Mouse (Mus musculus): ENCODE data around the gene Dixdc1. TPM values are rescaled to one million over a fixed set of nuclear protein-coding genes. Genes with fewer than 3 reads are reported as not detected.
A peak's percentile ranks its signal among the peaks of the same experiment; 100 is the strongest.

Gene Dixdc1
- polyA plus RNA-seq, 1 experiment from 2014 or later: 7.5 TPM

- ATAC-seq (replicated peaks; ENCODE audit: low FRiP score, low read depth) (peak; percentile 84), DNase-seq (ENCODE audit: low spot score) (peak; percentile 84)
- Histone ChIP-seq H3K27ac (peak within 1 kb of the TSS; percentile 89), H3K36me3 (ENCODE audit: insufficient read depth, low read length) (no peaks in the 10 kb centered on the region), H3K4me2 (ENCODE audit: low read length) (peak within 1 kb of the TSS; percentile 68), H3K9me3 (replicated peaks; ENCODE audit: low read length) (no peaks in the 10 kb centered on the region), H3K9ac (ENCODE audit: low read depth, low read length) (peak within 1 kb of the TSS; percentile 32), H3K27me3 (ENCODE audit: insufficient read depth, low read length) (no peaks in the 10 kb centered on the region), H3K4me1 (replicated peaks; ENCODE audit: insufficient read depth, low read length) (0 out of 2 replicates have a peak, but pooled peaks cover under 1% of the 10 kb centered on the region), H3K4me3 (replicated peaks; ENCODE audit: low read depth, low read length) (peak within 1 kb of the TSS; percentile 48)
- under 1% methylated on average over 19 of the region's 19 CpGs for WGBS
- peak; percentile 58 for TF ChIP-seq CTCF (IDR thresholded peaks at IDR 0.05; ENCODE audit: low read depth)
Observed at GRCm38 (mm10) chr9:50746214-50746677, 6.9 kb upstream of the Dixdc1 start, which contains the start of gene 2310030G06Rik. TSS of gene 2310030G06Rik (minus strand) at chr9:50746536.

DNA sequence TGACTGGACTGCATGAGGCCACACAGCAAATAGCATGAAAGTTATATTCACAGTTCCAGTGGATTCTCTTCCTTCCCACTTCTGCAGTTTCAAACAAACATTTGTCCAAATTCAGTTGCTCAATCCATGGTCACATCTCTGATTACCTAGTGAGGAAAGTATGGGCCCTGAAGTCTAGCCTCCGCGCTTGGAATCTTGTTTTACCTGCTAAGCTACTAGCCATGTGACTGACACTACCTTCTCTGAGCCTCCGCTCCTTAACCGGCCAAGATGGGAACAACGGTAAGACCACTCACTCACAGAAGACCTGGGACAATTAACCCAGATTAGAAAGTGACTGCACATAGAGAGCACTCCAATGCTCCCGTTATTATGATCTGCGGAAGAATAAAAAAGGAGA lies 6.5 kb upstream of the Dixdc1 start:
- 11% methylated on average over 7 of the region's 7 CpGs for WGBS
- H3K4me2 ChIP-seq (ENCODE audit: low read length): peak overlapping the region; percentile 68
- TF ChIP-seq CTCF (IDR thresholded peaks at IDR 0.05; ENCODE audit: low read depth): no peak
- H3K9ac ChIP-seq (ENCODE audit: low read depth, low read length): peak overlapping the region; percentile 32
- H3K27me3 ChIP-seq (ENCODE audit: insufficient read depth, low read length): no peaks in the 10 kb centered on the region
- H3K36me3 ChIP-seq (ENCODE audit: insufficient read depth, low read length): no peaks in the 10 kb centered on the region
- no peaks in the 10 kb centered on the region for H3K4me1 ChIP-seq (replicated peaks; ENCODE audit: insufficient read depth, low read length)
- DNase-seq (ENCODE audit: low spot score) (peak; percentile 16), ATAC-seq (replicated peaks; ENCODE audit: low FRiP score, low read depth) (0 out of 2 replicates have a peak, but pooled peaks have one; percentile 25)
- H3K4me3 ChIP-seq (replicated peaks; ENCODE audit: low read depth, low read length): peak overlapping the region; percentile 48
- no peaks in the 10 kb centered on the region for H3K9me3 ChIP-seq (replicated peaks; ENCODE audit: low read length)
- peak overlapping the region; percentile 89 for H3K27ac ChIP-seq

- Histone ChIP-seq H3K9ac (ENCODE audit: low read depth, low read length) (no peak overlapping the region), H3K4me3 (replicated peaks; ENCODE audit: low read depth, low read length) (no peak overlapping the region), H3K27me3 (ENCODE audit: insufficient read depth, low read length) (no peaks in the 10 kb centered on the region), H3K4me1 (replicated peaks; ENCODE audit: insufficient read depth, low read length) (no peaks in the 10 kb centered on the region), H3K36me3 (ENCODE audit: insufficient read depth, low read length) (no peaks in the 10 kb centered on the region), H3K4me2 (ENCODE audit: low read length) (no peak overlapping the region), H3K9me3 (replicated peaks; ENCODE audit: low read length) (no peaks in the 10 kb centered on the region), H3K27ac (no peak overlapping the region)
- 68% methylated on average over 2 of the region's 2 CpGs for WGBS
- DNase-seq (ENCODE audit: low spot score): no peak
- TF ChIP-seq CTCF (IDR thresholded peaks at IDR 0.05; ENCODE audit: low read depth): no peak
- no peak for ATAC-seq (replicated peaks; ENCODE audit: low FRiP score, low read depth)
Observed at GRCm38 (mm10) chr9:50742744-50743143, 3.4 kb upstream of the Dixdc1 start.

DNA sequence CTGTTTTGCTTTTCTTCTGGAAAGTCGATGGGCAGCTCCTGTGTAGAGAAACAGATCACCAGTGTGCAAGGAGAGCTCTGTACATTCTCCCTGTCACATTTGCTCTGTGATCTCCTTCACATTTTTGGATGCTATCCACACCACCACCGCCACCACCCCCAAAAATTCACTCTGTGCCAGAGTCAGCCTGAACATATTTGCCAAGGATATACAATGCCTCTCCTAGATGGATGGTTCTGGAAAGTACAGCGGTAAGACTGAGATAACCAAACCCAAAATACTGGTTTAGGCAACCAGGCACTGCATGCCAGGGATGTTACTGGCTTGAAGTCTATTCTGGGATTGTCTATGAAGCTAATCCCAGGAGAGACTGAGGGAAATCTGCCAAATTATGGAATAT lies 2.9 kb upstream of the Dixdc1 start:
- no peaks in the 10 kb centered on the region for H3K36me3 ChIP-seq (ENCODE audit: insufficient read depth, low read length)
- no peak overlapping the region for H3K4me2 ChIP-seq (ENCODE audit: low read length)
- no peak for DNase-seq (ENCODE audit: low spot score)
- H3K9me3 ChIP-seq (replicated peaks; ENCODE audit: low read length): no peaks in the 10 kb centered on the region
- ATAC-seq (replicated peaks; ENCODE audit: low FRiP score, low read depth): no peak
- no peak overlapping the region for H3K27ac ChIP-seq
- no peak for TF ChIP-seq CTCF (IDR thresholded peaks at IDR 0.05; ENCODE audit: low read depth)
- H3K4me3 ChIP-seq (replicated peaks; ENCODE audit: low read depth, low read length): no peak overlapping the region
- 80% methylated on average over 3 of the region's 3 CpGs for WGBS
- no peak overlapping the region for H3K9ac ChIP-seq (ENCODE audit: low read depth, low read length)
- no peaks in the 10 kb centered on the region for H3K27me3 ChIP-seq (ENCODE audit: insufficient read depth, low read length)
- no peaks in the 10 kb centered on the region for H3K4me1 ChIP-seq (replicated peaks; ENCODE audit: insufficient read depth, low read length)

- 77% methylated on average over 14 of the region's 14 CpGs for WGBS
- no peaks in the 10 kb centered on the region for H3K9me3 ChIP-seq (replicated peaks; ENCODE audit: low read length)
- no peaks in the 10 kb centered on the region for H3K27me3 ChIP-seq (ENCODE audit: insufficient read depth, low read length)
- H3K9ac ChIP-seq (ENCODE audit: low read depth, low read length): no peak overlapping the region
- no peak overlapping the region for H3K4me3 ChIP-seq (replicated peaks; ENCODE audit: low read depth, low read length)
- no peaks in the 10 kb centered on the region for H3K4me1 ChIP-seq (replicated peaks; ENCODE audit: insufficient read depth, low read length)
- no peak overlapping the region for H3K27ac ChIP-seq
- no peak overlapping the region for H3K4me2 ChIP-seq (ENCODE audit: low read length)
- TF ChIP-seq CTCF (IDR thresholded peaks at IDR 0.05; ENCODE audit: low read depth): no peak
- ATAC-seq (replicated peaks; ENCODE audit: low FRiP score, low read depth) (no peak), DNase-seq (ENCODE audit: low spot score) (no peak)
- no peaks in the 10 kb centered on the region for H3K36me3 ChIP-seq (ENCODE audit: insufficient read depth, low read length)
Observed at GRCm38 (mm10) chr9:50740867-50741784, 1.8 kb upstream of the Dixdc1 start.

GRCm38 (mm10) chr9:50734989-50735388 lies 4.3 kb downstream of the Dixdc1 start:
- Histone ChIP-seq H3K4me2 (ENCODE audit: low read length) (no peak overlapping the region), H3K4me1 (replicated peaks; ENCODE audit: insufficient read depth, low read length) (no peaks in the 10 kb centered on the region), H3K9me3 (replicated peaks; ENCODE audit: low read length) (no peaks in the 10 kb centered on the region), H3K36me3 (ENCODE audit: insufficient read depth, low read length) (no peaks in the 10 kb centered on the region), H3K4me3 (replicated peaks; ENCODE audit: low read depth, low read length) (no peak overlapping the region), H3K27me3 (ENCODE audit: insufficient read depth, low read length) (no peaks in the 10 kb centered on the region), H3K9ac (ENCODE audit: low read depth, low read length) (no peak overlapping the region), H3K27ac (no peak overlapping the region)
- no peak for ATAC-seq (replicated peaks; ENCODE audit: low FRiP score, low read depth)
- peak; percentile 84 for DNase-seq (ENCODE audit: low spot score)
- WGBS: 1% methylated on average over 9 of the region's 9 CpGs
- TF ChIP-seq CTCF (IDR thresholded peaks at IDR 0.05; ENCODE audit: low read depth): peak; percentile 92

Measured in kidney, postnatal 0 days (tissue).